Mouse (Mus musculus) embryonic facial prominence, embryonic 10.5 days (tissue): ENCODE results near the gene Dnajc5. TPM values are rescaled to one million over a fixed set of nuclear protein-coding genes. Genes with fewer than 3 reads are reported as not detected.
"Not testable (repeated sequence)": the region's sequence is repeated elsewhere in the genome, so short reads cannot be mapped to it uniquely, and the experiment has no call there.

Source experiments
- DNase-seq: peaks from one replicate; pipeline ENCODE4 v3.0.0-alpha.2; 2017; ENCODE audit warnings: low spot score
- H3K27ac ChIP-seq: fragments of 300-500 bp; sonication (generic); replicated peaks from 2 replicates; pipeline ENCODE4 v1.5.1; 2016; ENCODE audit warnings: mild to moderate bottlenecking
- H3K27me3 ChIP-seq: fragments of 300-500 bp; sonication (generic); replicated peaks from 2 replicates; pipeline ENCODE4 v1.6.1; 2016; ENCODE audit warnings: low read depth, mild to moderate bottlenecking; ENCODE audit not compliant: poor library complexity, severe bottlenecking
- H3K36me3 ChIP-seq: fragments of 300-500 bp; sonication (generic); replicated peaks from 2 replicates; pipeline ENCODE4 v1.6.1; 2016; ENCODE audit warnings: mild to moderate bottlenecking, moderate library complexity
- H3K4me1 ChIP-seq: fragments of 300-500 bp; sonication (generic); 2 replicates; pipeline ENCODE4 v1.6.1; 2016
- H3K4me3 ChIP-seq: fragments of 300-500 bp; sonication (generic); 2 replicates; pipeline ENCODE4 v1.5.1; 2016; ENCODE audit warnings: mild to moderate bottlenecking, moderate library complexity
- H3K9me3 ChIP-seq: fragments of 300-500 bp; sonication (generic); 2 replicates; pipeline ENCODE4 v1.6.1; 2016; ENCODE audit warnings: mild to moderate bottlenecking
- WGBS: fragments of 180-500 bp; shearing (Covaris S2); methylation state at CpG from one replicate; pipeline ENCODE4 v1.1.7; 2016; 5-methylcytosine and 5-hydroxymethylcytosine counted together
- polyA plus RNA-seq: library from polyadenylated mRNA; unstranded; fragments of >200 nt; fragmentation: Nextera tagmentation; extraction: Ambion mirVana; gene quantifications from 2 replicates; pipeline ENCODE4 v1.2.1, GENCODE M21; 2016

Gene Dnajc5
- polyA plus RNA-seq, 1 experiment from 2014 or later = 93.4 TPM

- WGBS = 86% methylated on average over 31 of the region's 31 CpGs
- Histone ChIP-seq H3K27ac (no peak within 1 kb of the TSS), H3K4me3 (no peak within 1 kb of the TSS), H3K4me1 (peaks cover 21% of the 10 kb centered on the region), H3K9me3 (no peaks in the 10 kb centered on the region), H3K27me3 (no peaks in the 10 kb centered on the region), H3K36me3 (no peaks in the 10 kb centered on the region)
- no peak for DNase-seq
Measured at GRCm38 (mm10) chr2:181493156-181493927, 26.9 kb upstream of the Dnajc5 start, which contains the start of gene Abhd16b. TSS of gene Abhd16b (plus strand) at chr2:181493206.

DNA sequence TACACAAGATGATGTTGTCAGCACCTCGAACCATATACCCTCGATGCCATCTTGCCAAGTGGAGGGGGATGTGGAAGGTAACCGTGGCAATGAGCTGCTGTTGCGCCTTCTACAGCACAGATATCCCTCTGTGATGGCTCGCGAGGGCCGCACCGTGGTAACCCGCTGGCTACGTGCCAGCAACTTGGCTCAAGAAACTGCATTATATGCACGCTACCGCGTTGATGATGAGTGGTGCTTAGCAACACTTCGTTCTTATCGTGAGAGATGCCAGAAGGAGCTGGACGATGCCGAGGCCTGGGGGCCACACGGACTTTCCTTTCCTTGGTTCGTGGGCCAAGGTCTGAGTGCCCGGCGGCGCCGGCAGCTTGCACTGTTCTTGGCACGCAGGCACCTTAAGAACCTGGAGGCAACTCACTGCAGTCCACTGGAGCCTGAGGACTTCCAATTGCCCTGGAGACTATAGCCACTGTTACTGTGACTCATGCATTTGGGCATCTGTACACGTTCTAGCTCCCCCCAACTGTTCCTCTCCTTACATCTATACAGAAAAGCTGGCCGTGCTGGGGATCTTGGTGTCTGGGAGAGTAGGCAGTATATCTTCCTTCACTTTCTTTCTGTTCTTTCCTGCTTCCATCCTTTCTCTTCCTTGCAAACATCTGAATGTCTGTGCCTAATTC is 25.9 kb upstream of the Dnajc5 start:
- H3K4me1 ChIP-seq = peaks cover 19% of the 10 kb centered on the region
- H3K27ac ChIP-seq = no peak overlapping the region
- no peak overlapping the region for H3K4me3 ChIP-seq
- no peaks in the 10 kb centered on the region for H3K27me3 ChIP-seq
- no peak for DNase-seq
- peaks cover 3% of the 10 kb centered on the region for H3K36me3 ChIP-seq
- WGBS = 85% methylated on average over 26 of the region's 26 CpGs
- no peaks in the 10 kb centered on the region for H3K9me3 ChIP-seq

DNA sequence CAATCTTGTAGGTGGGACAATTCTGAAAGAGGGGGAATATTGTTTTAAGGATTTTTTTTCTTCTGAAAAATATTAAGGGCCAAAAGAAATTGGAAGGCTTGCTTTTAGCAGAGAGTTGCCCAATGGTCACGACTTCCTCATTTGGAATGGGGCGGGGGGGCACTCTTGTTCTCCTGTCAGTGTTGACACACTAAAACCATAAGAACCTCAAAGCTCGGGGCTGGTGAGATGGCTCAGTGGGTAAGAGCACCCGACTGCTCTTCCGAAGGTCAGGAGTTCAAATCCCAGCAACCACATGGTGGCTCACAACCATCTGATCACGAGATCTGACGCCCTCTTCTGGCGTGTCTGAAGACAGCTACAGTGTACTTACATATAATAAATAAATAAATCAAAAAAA is 24.4 kb upstream of the Dnajc5 start:
- 63% methylated on average over 8 of the region's 8 CpGs for WGBS
- H3K9me3 ChIP-seq, DNase-seq, H3K27ac ChIP-seq, H3K27me3 ChIP-seq: not testable (repeated sequence)
- peaks cover 18% of the 10 kb centered on the region for H3K36me3 ChIP-seq
- peaks cover 19% of the 10 kb centered on the region for H3K4me1 ChIP-seq
- H3K4me3 ChIP-seq = peak overlapping the region; percentile 75; the same call in 1 of the 2 replicates

DNA sequence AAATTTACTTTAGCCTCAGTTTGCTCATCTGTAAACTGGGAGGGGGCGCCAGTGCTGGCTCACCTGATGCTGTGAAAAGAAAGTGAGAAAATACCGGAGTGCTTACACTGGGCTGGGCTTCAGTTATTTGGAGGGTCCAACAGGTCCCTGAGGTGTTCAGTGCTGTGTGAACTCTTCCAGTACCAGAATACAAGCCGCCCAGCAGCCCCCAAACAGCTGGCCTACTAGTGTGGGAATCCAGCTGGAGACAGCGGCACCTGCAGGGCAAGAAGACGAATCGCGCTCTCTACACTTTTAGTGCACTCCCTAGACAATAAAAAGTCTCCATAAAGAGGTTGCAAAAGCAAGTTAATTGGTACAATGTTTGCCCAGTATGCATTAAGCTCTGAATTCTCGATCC is 24.0 kb upstream of the Dnajc5 start:
- WGBS = 15% methylated on average over 8 of the region's 8 CpGs
- Histone ChIP-seq H3K27ac (peak overlapping the region; percentile 89), H3K36me3 (peaks cover 22% of the 10 kb centered on the region), H3K9me3 (no peaks in the 10 kb centered on the region), H3K4me1 (peaks cover 19% of the 10 kb centered on the region), H3K27me3 (no peaks in the 10 kb centered on the region), H3K4me3 (peak overlapping the region; percentile 75)
- peak; percentile 72 for DNase-seq

GRCm38 (mm10) chr2:181496831-181497547 is 23.3 kb upstream of the Dnajc5 start, which contains the start of gene Tpd52l2:
TSS of gene Tpd52l2 (plus strand) at chr2:181497142.
- DNase-seq = peak; percentile 94
- Histone ChIP-seq H3K27me3 (no peaks in the 10 kb centered on the region), H3K4me1 (peaks cover 19% of the 10 kb centered on the region), H3K27ac (peak within 1 kb of the TSS; percentile 89), H3K36me3 (peaks cover 29% of the 10 kb centered on the region), H3K4me3 (peak within 1 kb of the TSS; percentile 75), H3K9me3 (no peaks in the 10 kb centered on the region)
- under 1% methylated on average over 46 of the region's 46 CpGs for WGBS

DNA sequence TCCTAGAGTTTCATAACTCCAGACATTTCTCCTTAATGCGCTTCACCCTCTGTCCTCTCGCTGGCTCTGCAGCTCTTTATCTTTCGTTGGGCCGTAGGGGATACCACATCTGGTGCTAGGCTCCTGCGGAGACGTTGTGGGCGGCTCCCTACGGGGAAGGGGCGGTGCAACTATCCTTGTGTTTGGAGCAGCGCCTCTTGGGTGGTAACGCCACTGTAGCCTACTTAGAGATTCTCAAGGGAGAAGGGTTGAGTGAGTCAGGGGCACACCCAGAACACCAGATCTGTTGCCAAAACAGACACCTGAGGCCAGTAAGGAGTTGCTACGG is 22.8 kb upstream of the Dnajc5 start:
- H3K27me3 ChIP-seq = no peaks in the 10 kb centered on the region
- H3K27ac ChIP-seq = peak overlapping the region; percentile 89
- peaks cover 34% of the 10 kb centered on the region for H3K36me3 ChIP-seq
- no peaks in the 10 kb centered on the region for H3K9me3 ChIP-seq
- DNase-seq = peak; percentile 71
- H3K4me1 ChIP-seq = peaks cover 19% of the 10 kb centered on the region
- peak overlapping the region; percentile 75 for H3K4me3 ChIP-seq
- under 1% methylated on average over 12 of the region's 12 CpGs for WGBS

DNA sequence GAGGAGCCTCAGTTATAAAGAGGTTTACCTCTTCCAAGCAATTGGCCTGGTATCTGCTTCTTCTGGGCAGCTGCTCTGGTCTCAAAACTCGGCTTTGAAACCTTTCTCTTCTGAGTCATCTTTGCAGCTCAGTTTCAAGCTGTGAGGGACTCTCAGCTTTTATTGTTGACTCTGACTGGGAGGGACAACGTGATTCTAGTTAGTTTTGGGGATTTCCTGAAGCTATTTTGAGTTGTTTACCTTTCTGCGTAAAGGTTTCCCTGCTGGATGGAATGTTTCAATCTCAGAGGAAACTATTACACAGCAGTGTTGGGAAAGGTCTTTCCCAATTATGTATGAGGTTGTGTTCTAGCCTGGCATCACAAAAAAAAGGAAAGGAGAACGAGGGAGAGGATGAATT is 21.6 kb upstream of the Dnajc5 start:
- 84% methylated on average over 4 of the region's 4 CpGs for WGBS
- no peak for DNase-seq
- Histone ChIP-seq H3K36me3 (peaks cover 46% of the 10 kb centered on the region), H3K27ac (no peak overlapping the region), H3K4me1 (peaks cover 19% of the 10 kb centered on the region), H3K4me3 (0 out of 2 replicates have a peak overlapping the region, but pooled peaks have one; percentile 75), H3K9me3 (no peaks in the 10 kb centered on the region), H3K27me3 (no peaks in the 10 kb centered on the region)

DNA sequence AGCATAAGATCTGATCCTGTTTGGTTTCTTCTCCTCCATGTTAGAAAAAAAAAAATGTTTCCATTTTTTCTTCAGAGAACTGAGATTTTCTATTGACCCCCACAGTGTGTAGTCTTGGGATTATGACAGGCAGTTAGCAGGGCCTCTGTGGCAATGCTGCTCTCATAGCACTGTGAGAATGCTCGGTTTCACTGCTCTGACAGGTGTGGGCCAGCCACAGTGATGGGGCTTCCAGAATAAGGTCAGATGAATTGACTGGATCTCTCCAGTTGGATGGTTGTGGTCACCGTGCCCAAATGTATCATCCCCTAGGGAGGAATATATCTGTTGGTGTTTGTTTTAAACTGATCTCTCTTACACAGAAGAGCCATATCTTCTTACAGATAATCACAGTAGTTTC is 11.1 kb upstream of the Dnajc5 start:
- H3K36me3 ChIP-seq = peaks cover 100% of the 10 kb centered on the region
- WGBS = 92% methylated on average over 2 of the region's 2 CpGs

DNA sequence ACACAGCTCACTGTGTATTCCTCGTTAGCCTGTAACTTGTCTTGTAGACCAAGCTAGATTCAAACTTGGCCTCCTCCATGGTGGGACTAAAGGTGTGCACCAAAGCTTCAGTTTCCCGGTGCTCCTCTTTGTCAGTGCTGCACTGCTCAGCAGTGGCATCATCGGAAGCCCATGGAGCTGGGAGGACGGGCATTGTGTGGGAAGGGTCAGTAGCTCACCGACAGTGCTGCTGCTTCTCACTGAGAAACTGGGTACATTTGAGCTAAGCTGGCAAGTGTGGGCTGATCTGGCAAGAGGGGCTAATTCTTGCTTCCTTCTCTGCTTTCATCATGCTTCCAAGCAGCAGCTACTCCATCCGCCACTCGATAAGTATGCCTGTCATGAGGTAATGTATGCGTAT is 9.1 kb upstream of the Dnajc5 start:
- WGBS = 92% methylated on average over 8 of the region's 8 CpGs
- Histone ChIP-seq H3K4me3 (no peak overlapping the region), H3K4me1 (no peaks in the 10 kb centered on the region), H3K36me3 (peaks cover 100% of the 10 kb centered on the region), H3K27me3 (no peaks in the 10 kb centered on the region), H3K27ac (no peak overlapping the region), H3K9me3 (no peaks in the 10 kb centered on the region)
- DNase-seq = no peak

More for the DNA sequence above, 11.1 kb upstream of the Dnajc5 start:
- H3K4me3 ChIP-seq = no peak overlapping the region
- no peak for DNase-seq
- no peaks in the 10 kb centered on the region for H3K9me3 ChIP-seq
- H3K27ac ChIP-seq = no peak overlapping the region
- H3K27me3 ChIP-seq = no peaks in the 10 kb centered on the region
- peaks cover 5% of the 10 kb centered on the region; the same call in 1 of the 2 replicates for H3K4me1 ChIP-seq

- peaks cover 22% of the 10 kb centered on the region for H3K4me1 ChIP-seq
- peaks cover 58% of the 10 kb centered on the region for H3K36me3 ChIP-seq
- WGBS = 78% methylated on average over 3 of the region's 3 CpGs
- DNase-seq = peak; percentile 10
- H3K4me3 ChIP-seq = peak overlapping the region; percentile 97
- peak overlapping the region; percentile 97 for H3K27ac ChIP-seq
- H3K9me3 ChIP-seq = no peaks in the 10 kb centered on the region
- no peaks in the 10 kb centered on the region for H3K27me3 ChIP-seq
Measured at GRCm38 (mm10) chr2:181519201-181519600, 1.1 kb upstream of the Dnajc5 start.

DNA sequence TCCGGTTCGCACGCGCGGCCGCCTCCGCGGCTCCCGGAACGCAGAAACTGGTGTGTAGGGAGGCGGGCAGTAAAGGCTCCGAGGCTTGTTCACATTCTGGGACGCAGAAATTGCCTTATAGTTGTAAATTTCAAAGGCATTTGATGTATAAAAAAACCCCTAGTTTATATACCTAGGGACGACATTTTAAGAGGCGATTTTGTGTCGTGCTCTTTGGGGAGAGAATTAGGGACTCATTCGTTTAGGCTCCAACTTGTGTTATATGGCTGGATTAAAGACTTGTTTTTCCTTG is 597 bp downstream of the Dnajc5 start:
- peaks cover 22% of the 10 kb centered on the region for H3K4me1 ChIP-seq
- no peak for DNase-seq
- H3K4me3 ChIP-seq = peak overlapping the region; percentile 97
- H3K27ac ChIP-seq = peak overlapping the region; percentile 97
- no peaks in the 10 kb centered on the region for H3K9me3 ChIP-seq
- WGBS = under 1% methylated on average over 17 of the region's 17 CpGs
- peaks cover 41% of the 10 kb centered on the region for H3K36me3 ChIP-seq
- no peaks in the 10 kb centered on the region for H3K27me3 ChIP-seq

GRCm38 (mm10) chr2:181521491-181521890 is 1.2 kb downstream of the Dnajc5 start:
- Histone ChIP-seq H3K36me3 (peaks cover 35% of the 10 kb centered on the region), H3K27me3 (no peaks in the 10 kb centered on the region), H3K4me1 (peaks cover 22% of the 10 kb centered on the region), H3K9me3 (no peaks in the 10 kb centered on the region), H3K4me3 (peak overlapping the region; percentile 97), H3K27ac (no peak overlapping the region; the same call in 1 of the 2 replicates)
- DNase-seq = no peak
- 63% methylated on average over 10 of the region's 10 CpGs for WGBS
